Mouse (Mus musculus) heart, postnatal 14 days (tissue): ENCODE measurements around the gene Arf5. TPM values are rescaled to one million over a fixed set of nuclear protein-coding genes. Genes with fewer than 3 reads are reported as not detected.

ENCODE experiments used
- total RNA-seq, 2 experiments: library from RNA; stranded (reverse); gene quantifications; 2 replicates each; pipeline ENCODE4 v1.2.3; 2021

Gene Arf5
- total RNA-seq, 2 experiments from 2014 or later = 172 to 176 TPM

Other genes starting within 250 kb of the Arf5 start
- gene Zfp800, start 25.6 kb upstream of the Arf5 start, total RNA-seq = 10 to 100 TPM; 11.4 to 13.5 TPM
- gene Fscn3, start 4.2 kb downstream of the Arf5 start, total RNA-seq = under 1 TPM in 1 of 2 experiments, not detected in 1; 0.14 TPM
- gene Gcc1, start 4.8 kb downstream of the Arf5 start, total RNA-seq = 1 to 10 TPM; 8.1 to 9.0 TPM
- not detected for gene Pax4, start 25.8 kb downstream of the Arf5 start, total RNA-seq
- gene Snd1, start 51.6 kb downstream of the Arf5 start, total RNA-seq = 10 to 100 TPM; 78.9 to 82.1 TPM